Mouse (Mus musculus) forebrain, embryonic 16.5 days (tissue): Measurements from ENCODE around the gene Nln. TPM values are rescaled to one million over a fixed set of nuclear protein-coding genes. Genes with fewer than 3 reads are reported as not detected.

ENCODE experiments used
- ATAC-seq: fragments of 200-750 bp; cut with Nextera tagmentation; 2 replicates; pipeline ENCODE4 v1.8.0; 2017; ENCODE audit warnings: mild to moderate bottlenecking, moderate library complexity
- H3K27ac ChIP-seq: fragments of 300-500 bp; sonication (generic); 2 replicates; pipeline ENCODE4 v1.5.1; 2014; ENCODE audit warnings: low read length, control low read depth
- H3K27me3 ChIP-seq: fragments of 300-500 bp; sonication (generic); replicated peaks from 2 replicates; pipeline ENCODE4 v1.6.1; 2014; ENCODE audit warnings: low read length; ENCODE audit not compliant: control insufficient read depth, insufficient read depth
- H3K36me3 ChIP-seq: fragments of 300-500 bp; sonication (generic); 2 replicates; pipeline ENCODE4 v1.6.1; 2014; ENCODE audit not compliant: control insufficient read depth, insufficient read depth
- H3K4me1 ChIP-seq: fragments of 300-500 bp; sonication (generic); replicated peaks from 2 replicates; pipeline ENCODE4 v1.6.1; 2014; ENCODE audit warnings: low read length; ENCODE audit not compliant: control insufficient read depth, insufficient read depth
- H3K4me2 ChIP-seq: fragments of 300-500 bp; sonication (generic); 2 replicates; pipeline ENCODE4 v1.6.1; 2014; ENCODE audit warnings: mild to moderate bottlenecking, low read length, control low read depth
- H3K4me3 ChIP-seq: fragments of 300-500 bp; sonication (generic); replicated peaks from 2 replicates; pipeline ENCODE4 v1.5.1; 2014; ENCODE audit warnings: mild to moderate bottlenecking, low read length, control low read depth
- H3K9ac ChIP-seq: fragments of 300-500 bp; sonication (generic); replicated peaks from 2 replicates; pipeline ENCODE4 v1.6.1; 2014; ENCODE audit warnings: low read depth, low read length, control low read depth
- H3K9me3 ChIP-seq: fragments of 300-500 bp; sonication (generic); 2 replicates; pipeline ENCODE4 v1.6.1; 2016; ENCODE audit warnings: low read length; ENCODE audit not compliant: control insufficient read depth
- WGBS: fragments of 180-500 bp; shearing (Covaris S2); extraction: QIAGEN DNeasy Blood & Tissue Kit; methylation state at CpG from one replicate; pipeline ENCODE4 v1.1.7; 2014; 5-methylcytosine and 5-hydroxymethylcytosine counted together
- polyA plus RNA-seq: library from polyadenylated mRNA; unstranded; fragments of >200 nt; fragmentation: Nextera tagmentation; extraction: Ambion mirVana; gene quantifications from 2 replicates; pipeline ENCODE4 v1.2.1, GENCODE M21; 2015

Gene Nln
- polyA plus RNA-seq, 1 experiment from 2014 or later, result 45.8 TPM

DNA sequence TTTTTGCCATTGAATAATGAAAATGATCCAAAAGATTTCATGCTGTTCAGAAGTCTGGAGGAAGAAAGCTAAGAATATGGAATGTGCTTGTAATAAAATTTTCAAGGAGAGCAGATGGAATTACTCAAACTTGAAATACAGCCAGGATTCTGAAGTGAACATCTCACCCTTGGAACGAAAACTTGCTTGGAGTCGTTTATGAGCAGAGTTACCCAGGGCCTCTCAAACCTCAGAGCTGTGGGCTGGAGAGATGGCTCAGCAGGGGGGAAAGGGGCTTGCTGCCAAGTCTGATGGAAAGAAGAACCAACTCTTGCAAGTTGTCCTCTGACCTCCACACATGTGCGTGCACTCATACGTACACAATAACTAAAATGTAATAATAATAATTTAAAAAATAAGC is 122.8 kb downstream of the Nln start:
- ATAC-seq, result peak; percentile 40; the same call in 1 of the 2 replicates
- no peak overlapping the region for H3K27ac ChIP-seq

DNA sequence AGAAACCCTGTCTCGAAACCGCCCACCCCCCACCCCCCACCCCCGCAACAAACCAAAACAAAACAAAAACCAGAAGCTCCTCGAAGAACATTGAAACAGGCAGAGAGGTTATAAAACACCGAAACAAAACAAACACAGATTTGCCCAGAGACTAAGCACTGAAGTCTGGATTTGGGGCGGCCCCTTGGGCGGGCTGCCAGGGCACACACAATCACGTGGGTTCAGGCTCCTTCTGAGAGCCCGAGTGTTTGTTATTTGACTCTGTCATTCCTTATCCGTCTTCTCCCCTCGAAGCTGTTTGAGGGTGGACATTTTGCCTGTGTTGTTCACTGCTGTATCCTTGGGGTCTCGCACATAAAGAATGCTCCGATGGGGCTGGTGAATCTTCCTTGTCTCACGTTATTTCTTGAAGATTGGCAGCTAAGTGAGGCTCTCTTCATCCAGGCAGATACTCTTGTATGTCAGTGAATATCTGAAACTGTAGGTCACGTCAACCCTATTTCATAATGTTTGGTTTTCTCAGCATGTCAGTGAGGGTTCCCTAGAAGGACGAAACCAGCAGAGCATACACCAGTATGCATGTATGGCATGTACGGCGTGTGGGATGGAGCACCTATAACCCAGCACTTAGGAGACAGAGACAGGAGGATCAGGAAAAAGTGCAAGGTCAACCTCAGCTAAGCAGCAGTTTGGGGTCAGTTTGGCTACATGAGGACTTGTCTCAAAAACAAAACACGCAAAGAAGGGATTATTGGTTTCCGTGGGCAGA is 123.7 kb downstream of the Nln start:
- no peaks in the 10 kb centered on the region for H3K36me3 ChIP-seq
- no peak overlapping the region for H3K27ac ChIP-seq
- H3K4me2 ChIP-seq, result no peak overlapping the region
- no peaks in the 10 kb centered on the region for H3K4me1 ChIP-seq
- 88% methylated on average over 20 of the region's 20 CpGs for WGBS
- no peak for ATAC-seq
- no peak overlapping the region for H3K9ac ChIP-seq
- H3K9me3 ChIP-seq, result 0 out of 2 replicates have a peak, but pooled peaks cover 2% of the 10 kb centered on the region
- H3K27me3 ChIP-seq, result no peaks in the 10 kb centered on the region
- H3K4me3 ChIP-seq, result no peak overlapping the region

More for the DNA sequence above, 122.8 kb downstream of the Nln start:
- no peaks in the 10 kb centered on the region for H3K36me3 ChIP-seq
- no peak overlapping the region for H3K4me3 ChIP-seq
- H3K4me1 ChIP-seq, result no peaks in the 10 kb centered on the region
- no peaks in the 10 kb centered on the region for H3K27me3 ChIP-seq
- H3K9ac ChIP-seq, result no peak overlapping the region
- no peak overlapping the region for H3K4me2 ChIP-seq
- WGBS, result 72% methylated on average over 4 of the region's 4 CpGs
- H3K9me3 ChIP-seq, result 0 out of 2 replicates have a peak, but pooled peaks cover 2% of the 10 kb centered on the region

DNA sequence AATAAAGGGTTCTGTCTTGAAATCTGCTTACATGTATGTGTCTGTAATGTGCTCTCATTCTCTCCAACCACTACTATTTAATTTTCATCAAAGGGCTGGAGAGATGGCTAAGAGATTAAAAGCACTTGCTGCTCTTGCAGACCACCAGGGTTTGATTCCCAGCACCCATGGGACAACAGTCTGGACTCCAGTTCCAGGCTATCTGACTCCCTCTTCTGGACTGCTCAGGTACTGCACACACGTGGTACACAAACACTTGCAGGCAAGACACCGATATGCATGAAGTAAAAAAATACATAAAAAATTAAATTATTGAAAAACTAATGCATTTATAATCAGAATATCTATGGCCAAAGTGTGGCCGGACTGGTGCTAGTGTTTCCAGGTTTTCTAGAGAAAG is 127.0 kb downstream of the Nln start:
- H3K9me3 ChIP-seq, result 0 out of 2 replicates have a peak, but pooled peaks cover 2% of the 10 kb centered on the region
- ATAC-seq, result no peak
- H3K4me1 ChIP-seq, result no peaks in the 10 kb centered on the region
- WGBS, result 97% methylated on average over 3 of the region's 3 CpGs
- no peak overlapping the region for H3K4me3 ChIP-seq
- H3K27ac ChIP-seq, result no peak overlapping the region
- no peaks in the 10 kb centered on the region for H3K36me3 ChIP-seq
- no peaks in the 10 kb centered on the region for H3K27me3 ChIP-seq
- no peak overlapping the region for H3K9ac ChIP-seq
- H3K4me2 ChIP-seq, result no peak overlapping the region

DNA sequence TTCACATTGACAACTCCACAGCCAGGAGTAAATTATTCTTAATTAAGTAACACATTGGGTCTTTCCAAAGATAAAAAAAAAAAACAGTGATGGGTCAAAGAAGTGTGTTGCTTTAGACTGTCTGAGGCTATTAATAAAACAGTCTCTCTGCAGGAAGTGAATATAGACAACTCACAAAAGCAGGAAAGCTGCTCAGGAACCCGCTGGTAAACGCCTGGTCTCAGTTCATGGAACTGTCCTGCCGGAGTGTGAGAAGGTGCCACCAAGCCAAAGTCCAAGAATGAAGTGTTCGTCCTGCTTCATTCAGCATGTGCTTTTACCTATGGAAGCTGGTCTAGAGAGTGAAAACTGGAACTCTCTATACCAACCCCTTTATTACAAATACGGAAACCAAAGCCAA is 129.0 kb downstream of the Nln start:
- WGBS, result 90% methylated on average over 5 of the region's 5 CpGs
- Histone ChIP-seq H3K36me3 (no peaks in the 10 kb centered on the region), H3K4me2 (no peak overlapping the region), H3K9me3 (0 out of 2 replicates have a peak, but pooled peaks cover 2% of the 10 kb centered on the region), H3K4me1 (no peaks in the 10 kb centered on the region), H3K4me3 (no peak overlapping the region), H3K27me3 (no peaks in the 10 kb centered on the region), H3K9ac (no peak overlapping the region), H3K27ac (no peak overlapping the region)
- no peak for ATAC-seq

DNA sequence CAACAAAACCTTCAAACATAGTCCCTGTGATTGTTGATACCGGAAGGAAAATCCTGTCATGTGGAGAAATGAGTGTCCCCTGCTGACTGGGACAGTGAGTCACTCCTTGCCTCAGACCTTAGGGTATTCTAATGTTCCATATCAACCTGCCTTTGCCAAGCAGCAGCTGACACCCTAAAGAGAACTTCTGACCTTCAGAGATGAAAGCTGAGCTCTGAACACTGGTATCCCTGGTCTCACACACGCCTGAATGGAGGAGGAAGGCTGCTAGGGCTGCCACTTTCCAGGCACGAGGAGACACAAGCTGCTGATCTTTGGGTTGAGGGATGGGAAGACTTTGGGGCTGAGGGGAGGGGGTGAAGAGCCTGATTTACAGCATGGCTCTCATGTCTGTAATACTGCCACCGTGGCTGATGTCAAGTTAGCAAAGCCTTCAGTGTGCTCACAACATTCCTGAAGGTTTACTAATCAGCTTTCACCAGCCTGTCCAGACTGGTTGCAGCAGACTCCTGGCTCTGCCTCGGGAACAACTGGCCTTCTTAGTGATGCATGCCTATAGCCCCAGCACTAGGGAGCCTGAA is 131.0 kb downstream of the Nln start:
- H3K4me2 ChIP-seq, result no peak overlapping the region
- no peak overlapping the region for H3K27ac ChIP-seq
- ATAC-seq, result no peak
- WGBS, result 68% methylated on average over 5 of the region's 5 CpGs
- no peaks in the 10 kb centered on the region for H3K27me3 ChIP-seq
- H3K4me3 ChIP-seq, result no peak overlapping the region
- no peak overlapping the region for H3K9ac ChIP-seq
- no peaks in the 10 kb centered on the region for H3K36me3 ChIP-seq
- H3K9me3 ChIP-seq, result 0 out of 2 replicates have a peak, but pooled peaks cover 2% of the 10 kb centered on the region
- no peaks in the 10 kb centered on the region for H3K4me1 ChIP-seq

DNA sequence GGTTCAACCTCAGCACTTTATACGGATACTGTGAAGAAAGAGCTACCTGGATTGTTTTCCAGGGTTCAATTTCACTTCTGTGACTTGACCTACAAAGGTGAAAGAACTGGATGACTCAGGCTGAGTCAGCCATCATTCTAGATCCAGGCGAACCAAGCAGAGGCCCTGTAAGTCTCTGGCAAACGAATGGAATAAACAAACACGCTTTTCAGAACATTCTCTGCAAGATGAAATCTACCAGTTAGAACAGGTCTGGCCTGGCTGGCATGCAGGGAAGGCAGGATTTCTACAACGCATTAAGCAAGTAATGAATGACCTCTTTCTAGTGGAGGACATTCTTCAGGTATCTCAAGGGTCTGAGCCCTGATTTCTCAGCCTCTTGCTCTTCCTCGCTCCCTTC is 131.6 kb downstream of the Nln start:
- Histone ChIP-seq H3K27ac (no peak overlapping the region), H3K4me1 (no peaks in the 10 kb centered on the region), H3K9ac (no peak overlapping the region), H3K4me2 (no peak overlapping the region), H3K36me3 (no peaks in the 10 kb centered on the region), H3K27me3 (no peaks in the 10 kb centered on the region), H3K9me3 (0 out of 2 replicates have a peak, but pooled peaks cover 2% of the 10 kb centered on the region), H3K4me3 (no peak overlapping the region)
- ATAC-seq, result no peak
- 83% methylated on average over 6 of the region's 6 CpGs for WGBS

DNA sequence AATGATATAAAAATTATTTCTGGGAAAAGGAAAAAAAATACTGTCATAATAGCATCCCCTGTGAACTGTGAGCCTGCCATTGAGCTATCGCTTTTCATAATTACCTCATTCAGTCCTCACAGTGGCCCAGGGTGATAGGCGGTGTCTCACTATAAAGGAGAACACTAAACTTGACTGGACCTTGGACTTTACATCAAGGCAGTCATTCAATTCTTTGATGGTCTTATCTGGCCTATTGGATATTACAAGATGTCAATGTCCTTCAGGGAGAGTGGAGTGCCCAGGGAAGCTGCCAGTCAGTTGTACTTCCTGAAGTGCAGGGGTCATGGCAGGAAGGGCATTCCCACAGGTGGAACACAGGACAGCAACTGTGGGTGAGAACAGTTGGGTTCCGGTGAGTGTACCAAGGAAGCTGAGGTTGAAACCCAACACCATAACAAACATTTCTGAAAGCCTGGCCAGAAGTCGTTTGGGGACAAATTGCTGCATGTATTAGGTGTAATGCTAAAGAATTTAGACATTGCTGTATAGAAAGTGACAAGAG is 133.2 kb downstream of the Nln start:
- Histone ChIP-seq H3K9ac (no peak overlapping the region), H3K4me2 (no peak overlapping the region), H3K4me1 (no peaks in the 10 kb centered on the region), H3K9me3 (no peaks in the 10 kb centered on the region), H3K27ac (no peak overlapping the region), H3K27me3 (no peaks in the 10 kb centered on the region), H3K4me3 (no peak overlapping the region), H3K36me3 (no peaks in the 10 kb centered on the region)
- WGBS, result 79% methylated on average over 4 of the region's 4 CpGs
- no peak for ATAC-seq

DNA sequence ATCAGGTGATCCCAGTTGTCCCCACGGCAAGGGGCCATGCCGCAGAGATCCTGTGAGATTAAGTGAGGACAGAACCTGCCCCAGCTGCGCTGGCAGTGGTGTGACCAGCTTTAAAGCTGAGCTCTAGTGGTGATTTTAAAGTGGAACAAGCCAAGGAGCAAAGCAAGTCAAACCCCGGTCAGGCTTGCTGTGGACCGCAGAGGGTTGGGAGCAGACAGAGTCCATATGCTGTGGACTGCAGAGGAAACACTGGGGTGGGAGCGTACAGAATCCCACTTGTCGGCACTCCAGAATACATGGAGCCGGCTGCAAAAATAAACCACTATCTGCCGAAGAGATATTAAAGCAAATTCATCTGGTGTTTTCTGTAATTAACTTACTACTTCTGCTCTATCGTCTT is 134.3 kb downstream of the Nln start:
- no peaks in the 10 kb centered on the region for H3K27me3 ChIP-seq
- no peak overlapping the region for H3K9ac ChIP-seq
- no peak overlapping the region for H3K27ac ChIP-seq
- no peak for ATAC-seq
- no peak overlapping the region for H3K4me3 ChIP-seq
- H3K4me1 ChIP-seq, result peaks cover 4% of the 10 kb centered on the region; the same call in 1 of the 2 replicates
- WGBS, result 89% methylated on average over 10 of the region's 10 CpGs
- no peak overlapping the region for H3K4me2 ChIP-seq
- no peaks in the 10 kb centered on the region for H3K36me3 ChIP-seq
- H3K9me3 ChIP-seq, result no peaks in the 10 kb centered on the region

DNA sequence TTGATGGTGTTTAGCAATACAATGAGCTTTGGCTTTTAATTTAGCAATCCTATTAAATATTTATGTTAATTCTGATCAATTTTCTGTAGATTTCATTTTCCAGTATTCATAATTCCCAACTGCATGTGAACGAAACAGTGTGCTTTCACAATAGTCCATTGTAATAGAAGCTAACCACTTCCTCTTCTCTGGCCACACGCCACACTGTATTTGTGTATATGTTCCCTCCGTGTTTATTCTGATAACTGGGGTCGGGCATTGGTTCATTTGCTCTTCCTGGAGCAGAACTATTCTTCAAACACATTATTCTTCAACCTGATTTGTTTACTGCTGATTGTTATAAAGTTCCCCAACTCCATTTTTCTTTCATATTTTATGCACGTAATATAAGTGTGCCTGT is 135.4 kb downstream of the Nln start:
- Histone ChIP-seq H3K36me3 (no peaks in the 10 kb centered on the region), H3K9me3 (no peaks in the 10 kb centered on the region), H3K4me3 (no peak overlapping the region), H3K4me1 (peaks cover 5% of the 10 kb centered on the region; the same call in 1 of the 2 replicates), H3K4me2 (no peak overlapping the region), H3K27ac (no peak overlapping the region), H3K9ac (no peak overlapping the region), H3K27me3 (no peaks in the 10 kb centered on the region)
- WGBS, result 88% methylated on average over 5 of the region's 5 CpGs
- ATAC-seq, result no peak
